Mouse (Mus musculus) kidney, postnatal 0 days (tissue): ENCODE results near the gene Cavin3. TPM values are rescaled to one million over a fixed set of nuclear protein-coding genes. Genes with fewer than 3 reads are reported as not detected.

ENCODE experiments used
- ATAC-seq: fragments of 200-750 bp; cut with Nextera tagmentation; replicated peaks from 2 replicates; pipeline ENCODE4 v1.8.0; 2017; ENCODE audit warnings: low read depth, moderate number of reproducible peaks, moderate TSS enrichment, moderate library complexity; ENCODE audit not compliant: low FRiP score
- DNase-seq: peaks from one replicate; pipeline ENCODE4 v3.0.0-alpha.2; 2016; ENCODE audit warnings: low spot score
- H3K27ac ChIP-seq: fragments of 300-500 bp; sonication (generic); 2 replicates; pipeline ENCODE4 v1.5.1; 2014; ENCODE audit warnings: mild to moderate bottlenecking
- H3K27me3 ChIP-seq: fragments of 300-500 bp; sonication (generic); 2 replicates; pipeline ENCODE4 v1.6.1; 2014; ENCODE audit warnings: low read length, mixed read lengths; ENCODE audit not compliant: insufficient read depth
- H3K36me3 ChIP-seq: fragments of 300-500 bp; sonication (generic); 2 replicates; pipeline ENCODE4 v1.6.1; 2014; ENCODE audit warnings: low read length, mixed read lengths; ENCODE audit not compliant: insufficient read depth
- H3K4me1 ChIP-seq: fragments of 300-500 bp; sonication (generic); replicated peaks from 2 replicates; pipeline ENCODE4 v1.6.1; 2014; ENCODE audit warnings: antibody characterized with exemption, low read length, mixed read lengths; ENCODE audit not compliant: insufficient read depth
- H3K4me2 ChIP-seq: fragments of 300-500 bp; sonication (generic); 2 replicates; pipeline ENCODE4 v1.6.1; 2014; ENCODE audit warnings: mild to moderate bottlenecking, low read length, moderate library complexity, mixed read lengths
- H3K4me3 ChIP-seq: fragments of 300-500 bp; sonication (generic); replicated peaks from 2 replicates; pipeline ENCODE4 v1.5.1; 2014; ENCODE audit warnings: low read depth, low read length
- H3K9ac ChIP-seq: fragments of 300-500 bp; sonication (generic); 2 replicates; pipeline ENCODE4 v1.6.1; 2014; ENCODE audit warnings: low read depth, low read length
- H3K9me3 ChIP-seq: fragments of 300-500 bp; sonication (generic); replicated peaks from 2 replicates; pipeline ENCODE4 v1.6.1; 2016; ENCODE audit warnings: low read length, inconsistent platforms, mixed read lengths
- CTCF ChIP-seq: IDR thresholded peaks from 2 replicates; pipeline ENCODE4 v1.5.1; 2016; ENCODE audit warnings: antibody characterized with exemption, low read depth, mild to moderate bottlenecking, moderate library complexity
- WGBS: fragments of 180-500 bp; shearing (Covaris S2); extraction: QIAGEN DNeasy Blood & Tissue Kit; methylation state at CpG from one replicate; pipeline ENCODE4 v1.1.7; 2014; 5-methylcytosine and 5-hydroxymethylcytosine counted together
- polyA plus RNA-seq: library from polyadenylated mRNA; unstranded; fragments of >200 nt; fragmentation: Nextera tagmentation; extraction: Ambion mirVana; gene quantifications from 2 replicates; pipeline ENCODE4 v1.2.1, GENCODE M21; 2015

Cavin3 gene
- polyA plus RNA-seq, 1 experiment from 2014 or later = 75.8 TPM

GRCm38 (mm10) chr7:105482426-105482825 is 326 bp upstream of the Cavin3 start:
- Histone ChIP-seq H3K9me3 (no peaks in the 10 kb centered on the region), H3K27me3 (no peaks in the 10 kb centered on the region), H3K4me2 (peak overlapping the region; percentile 88), H3K9ac (peak overlapping the region; percentile 79; the same call in 1 of the 2 replicates), H3K4me1 (peaks cover 8% of the 10 kb centered on the region; the same call in 1 of the 2 replicates), H3K27ac (peak overlapping the region; percentile 85), H3K4me3 (peak overlapping the region; percentile 50), H3K36me3 (no peaks in the 10 kb centered on the region)
- DNase-seq = peak; percentile 44
- 48% methylated on average over 8 of the region's 8 CpGs for WGBS
- no peak for TF ChIP-seq CTCF
- peak; percentile 51 for ATAC-seq

GRCm38 (mm10) chr7:105480561-105481504 is 1.3 kb downstream of the Cavin3 start:
- ATAC-seq (no peak), DNase-seq (peak; percentile 15)
- Histone ChIP-seq H3K9me3 (no peaks in the 10 kb centered on the region), H3K27me3 (no peaks in the 10 kb centered on the region), H3K4me1 (peaks cover 8% of the 10 kb centered on the region; the same call in 1 of the 2 replicates), H3K9ac (peak overlapping the region; percentile 79), H3K4me3 (peak overlapping the region; percentile 50), H3K27ac (peak overlapping the region; percentile 85), H3K4me2 (peak overlapping the region; percentile 88), H3K36me3 (no peaks in the 10 kb centered on the region)
- WGBS = 58% methylated on average over 23 of the region's 23 CpGs
- no peak for TF ChIP-seq CTCF

DNA sequence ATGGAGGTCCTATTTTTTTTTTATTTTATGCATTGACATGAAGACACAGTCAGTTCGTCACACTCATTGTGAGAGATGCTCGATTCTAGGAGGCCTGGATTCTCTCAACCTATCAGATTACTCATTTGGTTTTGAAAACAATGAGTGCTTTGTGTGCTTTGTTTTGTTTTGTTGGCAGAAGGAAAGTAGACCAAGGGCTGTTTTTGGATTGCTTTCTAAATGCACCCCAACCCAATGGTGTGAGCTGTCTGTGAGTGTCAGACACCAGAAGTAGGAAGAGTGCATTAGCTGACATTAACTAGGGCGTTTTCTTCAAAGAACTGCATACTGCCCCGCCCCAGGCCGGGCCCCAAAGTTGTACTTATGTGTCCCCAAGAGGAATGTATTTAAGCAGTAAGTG is 2.0 kb downstream of the Cavin3 start:
- no peak for DNase-seq
- peaks cover 8% of the 10 kb centered on the region; the same call in 1 of the 2 replicates for H3K4me1 ChIP-seq
- H3K4me2 ChIP-seq = peak overlapping the region; percentile 88; the same call in 1 of the 2 replicates
- no peaks in the 10 kb centered on the region for H3K9me3 ChIP-seq
- no peak overlapping the region for H3K4me3 ChIP-seq
- TF ChIP-seq CTCF = no peak
- no peak overlapping the region for H3K9ac ChIP-seq
- no peak overlapping the region for H3K27ac ChIP-seq
- H3K27me3 ChIP-seq = no peaks in the 10 kb centered on the region
- 67% methylated on average over 5 of the region's 5 CpGs for WGBS
- H3K36me3 ChIP-seq = no peaks in the 10 kb centered on the region
- ATAC-seq = no peak

DNA sequence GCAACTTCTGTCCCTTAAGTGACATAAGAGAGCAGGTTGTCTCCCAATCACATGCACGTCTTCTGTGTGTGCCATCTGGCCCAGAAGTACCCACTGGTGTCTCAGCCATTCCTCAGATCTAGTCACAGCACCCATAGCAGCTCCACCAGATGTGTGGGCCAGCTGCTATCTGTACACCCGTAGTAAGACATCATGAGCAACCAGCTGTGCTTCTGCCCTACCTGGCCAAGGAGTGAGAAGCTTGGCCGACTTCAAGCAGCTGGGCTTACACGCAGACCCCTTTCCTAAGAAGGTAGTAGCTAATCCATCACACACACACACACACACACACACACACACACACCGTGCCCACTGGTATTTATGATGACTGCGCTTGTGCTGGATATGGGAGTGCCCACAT is 2.9 kb downstream of the Cavin3 start:
- Histone ChIP-seq H3K9ac (no peak overlapping the region), H3K4me1 (peaks cover 8% of the 10 kb centered on the region; the same call in 1 of the 2 replicates), H3K27me3 (no peaks in the 10 kb centered on the region), H3K9me3 (no peaks in the 10 kb centered on the region), H3K4me2 (no peak overlapping the region), H3K27ac (no peak overlapping the region), H3K36me3 (no peaks in the 10 kb centered on the region), H3K4me3 (no peak overlapping the region)
- DNase-seq (no peak), ATAC-seq (no peak)
- no peak for TF ChIP-seq CTCF
- WGBS = 89% methylated on average over 6 of the region's 6 CpGs

- Histone ChIP-seq H3K9ac (no peak overlapping the region), H3K27me3 (no peaks in the 10 kb centered on the region), H3K27ac (no peak overlapping the region), H3K4me2 (no peak overlapping the region), H3K9me3 (no peaks in the 10 kb centered on the region), H3K36me3 (no peaks in the 10 kb centered on the region), H3K4me3 (no peak overlapping the region), H3K4me1 (peaks cover 8% of the 10 kb centered on the region; the same call in 1 of the 2 replicates)
- no peak for TF ChIP-seq CTCF
- ATAC-seq (no peak), DNase-seq (no peak)
- 85% methylated on average over 8 of the region's 8 CpGs for WGBS
Observed at GRCm38 (mm10) chr7:105478344-105478743, 3.8 kb downstream of the Cavin3 start.

DNA sequence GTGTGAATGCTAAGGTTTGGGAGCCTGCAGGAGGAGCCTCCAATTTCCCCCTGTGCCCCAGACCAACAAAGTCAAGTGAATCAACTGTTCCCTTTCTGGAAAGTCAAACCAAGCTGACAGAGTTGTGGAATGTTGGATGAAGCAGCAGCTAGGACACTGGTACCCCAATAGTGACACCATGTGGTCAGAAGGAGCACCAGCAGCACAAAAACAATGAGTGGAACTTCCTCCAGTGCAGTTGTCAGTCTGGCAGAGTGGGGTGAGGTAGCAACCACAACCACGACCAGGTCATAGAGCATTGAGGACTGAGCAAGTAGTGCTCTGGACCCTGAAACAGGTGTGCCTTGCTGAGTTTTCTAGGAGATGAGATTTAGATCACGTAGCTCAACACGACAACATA is 4.3 kb downstream of the Cavin3 start:
- no peak overlapping the region for H3K4me2 ChIP-seq
- DNase-seq (peak; percentile 86), ATAC-seq (peak; percentile 26; the same call in 1 of the 2 replicates)
- no peaks in the 10 kb centered on the region for H3K36me3 ChIP-seq
- no peaks in the 10 kb centered on the region for H3K9me3 ChIP-seq
- H3K27me3 ChIP-seq = no peaks in the 10 kb centered on the region
- H3K27ac ChIP-seq = no peak overlapping the region
- 64% methylated on average over 3 of the region's 3 CpGs for WGBS
- no peak overlapping the region for H3K9ac ChIP-seq
- peak; percentile 92 for TF ChIP-seq CTCF
- H3K4me3 ChIP-seq = no peak overlapping the region
- H3K4me1 ChIP-seq = peaks cover 8% of the 10 kb centered on the region; the same call in 1 of the 2 replicates
